Mouse (Mus musculus): ENCODE results near the gene Hemgn. TPM values are rescaled to one million over a fixed set of nuclear protein-coding genes. Genes with fewer than 3 reads are reported as not detected.

Gene Hemgn
- total and polyA plus RNA-seq, 3 experiments, result 11.8 to 19.9 TPM; not detected in 1

GRCm38 (mm10) chr4:46369070-46369469, 44.2 kb downstream of the Hemgn start:
- no peaks in the 10 kb centered on the region for H3K79me2 ChIP-seq (ENCODE audit: control insufficient read depth, insufficient read depth, low read length, poor library complexity)
- H3K4me3 ChIP-seq (ENCODE audit: control insufficient read depth in 1 of 2, insufficient read depth in 1 of 2, low read depth in 2 of 2, low read length in 2 of 2), result no peak overlapping the region
- H3K9me3 ChIP-seq (replicated peaks; ENCODE audit: insufficient read depth, low read length), result no peaks in the 10 kb centered on the region
- peak; percentile 34 for DNase-seq (ENCODE audit: low read depth, low spot score)
- no peaks in the 10 kb centered on the region for H3K36me3 ChIP-seq (ENCODE audit: control insufficient read depth in 1 of 2, insufficient read depth in 2 of 2, low read length in 2 of 2)
- TF ChIP-seq SMC3 (IDR thresholded peaks at IDR 0.05; ENCODE audit: low read depth, low read length) (peak; percentile 34), CTCF (IDR thresholded peaks at IDR 0.05 in 2 of 3, conservative IDR thresholded peaks at IDR 0.05 in 1 of 3; ENCODE audit: control insufficient read depth in 1 of 3, insufficient read depth in 1 of 3, low read depth in 2 of 3, low read length in 3 of 3, poor library complexity in 1 of 3, severe bottlenecking in 1 of 3) (peak; percentile 56 to 68 (median 64)), RAD21 (IDR thresholded peaks at IDR 0.05; ENCODE audit: low read depth, low read length) (peak; percentile 46), USF2 (IDR thresholded peaks at IDR 0.05; ENCODE audit: borderline replicate concordance in 1 of 2, insufficient read depth in 1 of 2, low read depth in 1 of 2, low read length in 2 of 2) (no peak), ZC3H11A (IDR thresholded peaks at IDR 0.05; ENCODE audit: low read depth, low read length) (0 out of 2 replicates have a peak, but pooled peaks have one; percentile 8), ELF1 (IDR thresholded peaks at IDR 0.05; ENCODE audit: low read depth, low read length) (no peak)
- no peak overlapping the region for H3K27ac ChIP-seq (ENCODE audit: control insufficient read depth, low read depth, low read length)
- H3K9ac ChIP-seq (ENCODE audit: control insufficient read depth, low read depth, low read length, poor library complexity, severe bottlenecking), result no peak overlapping the region
- no peaks in the 10 kb centered on the region for H3K4me1 ChIP-seq (ENCODE audit: control insufficient read depth in 1 of 2, insufficient read depth in 2 of 2, low read length in 2 of 2)
- peaks cover 2 to 5% of the 10 kb centered on the region in 2 experiments; a peak in 2 of 4 replicates for H3K27me3 ChIP-seq (ENCODE audit: control insufficient read depth in 1 of 2, insufficient read depth in 2 of 2, low read length in 2 of 2)

GRCm38 (mm10) chr4:46367487-46367959, 45.8 kb downstream of the Hemgn start:
- Histone ChIP-seq H3K36me3 (ENCODE audit: control insufficient read depth in 1 of 2, insufficient read depth in 2 of 2, low read length in 2 of 2) (no peaks in the 10 kb centered on the region), H3K79me2 (ENCODE audit: control insufficient read depth, insufficient read depth, low read length, poor library complexity) (no peaks in the 10 kb centered on the region), H3K9ac (ENCODE audit: control insufficient read depth, low read depth, low read length, poor library complexity, severe bottlenecking) (no peak overlapping the region), H3K4me1 (ENCODE audit: control insufficient read depth in 1 of 2, insufficient read depth in 2 of 2, low read length in 2 of 2) (no peaks in the 10 kb centered on the region), H3K9me3 (replicated peaks; ENCODE audit: insufficient read depth, low read length) (no peaks in the 10 kb centered on the region), H3K27ac (ENCODE audit: control insufficient read depth, low read depth, low read length) (no peak overlapping the region), H3K27me3 (ENCODE audit: control insufficient read depth in 1 of 2, insufficient read depth in 2 of 2, low read length in 2 of 2) (peaks cover 3 to 5% of the 10 kb centered on the region in 2 experiments; a peak in 2 of 4 replicates), H3K4me3 (ENCODE audit: control insufficient read depth in 1 of 2, insufficient read depth in 1 of 2, low read depth in 2 of 2, low read length in 2 of 2) (no peak overlapping the region)
- TF ChIP-seq RCOR1 (IDR thresholded peaks at IDR 0.05; ENCODE audit: low read depth, low read length) (no peak), TCF12 (IDR thresholded peaks at IDR 0.05; ENCODE audit: low read depth, low read length) (no peak), MYB (IDR thresholded peaks at IDR 0.05; ENCODE audit: low read depth, low read length) (no peak), RAD21 (IDR thresholded peaks at IDR 0.05; ENCODE audit: low read depth, low read length) (no peak), NELFE (IDR thresholded peaks at IDR 0.05; ENCODE audit: low read depth, low read length) (no peak), POLR2AphosphoS5 (IDR thresholded peaks at IDR 0.05; ENCODE audit: borderline replicate concordance, low read depth, low read length) (no peak), SMC3 (IDR thresholded peaks at IDR 0.05; ENCODE audit: low read depth, low read length) (no peak), E2F4 (IDR thresholded peaks at IDR 0.05; ENCODE audit: borderline replicate concordance, low read depth, low read length) (no peak), MAZ (IDR thresholded peaks at IDR 0.05; ENCODE audit: low read depth, low read length) (no peak), ZNF384 (IDR thresholded peaks at IDR 0.05; ENCODE audit: low read depth, low read length) (no peak), POLR2A (IDR thresholded peaks at IDR 0.05; ENCODE audit: control insufficient read depth in 1 of 2, insufficient read depth in 1 of 2, low read depth in 1 of 2, low read length in 2 of 2, poor library complexity in 1 of 2) (no peak), ZC3H11A (IDR thresholded peaks at IDR 0.05; ENCODE audit: low read depth, low read length) (no peak), POLR2AphosphoS2 (IDR thresholded peaks at IDR 0.05; ENCODE audit: low read length) (no peak), MAFK (IDR thresholded peaks at IDR 0.05; ENCODE audit: borderline replicate concordance, low read depth, low read length) (no peak), NRF1 (IDR thresholded peaks at IDR 0.05; ENCODE audit: insufficient read depth, low read depth, low read length, poor library complexity, severe bottlenecking) (no peak), MYC (IDR thresholded peaks at IDR 0.05; ENCODE audit: low read depth, low read length) (no peak), UBTF (IDR thresholded peaks at IDR 0.05; ENCODE audit: borderline replicate concordance, insufficient read depth, low read depth, low read length) (no peak)
- DNase-seq (ENCODE audit: low read depth, low spot score), result no peak
